Mouse (Mus musculus): ENCODE results near the gene Map3k9. TPM values are rescaled to one million over a fixed set of nuclear protein-coding genes. Genes with fewer than 3 reads are reported as not detected.

Map3k9 gene
- total RNA-seq, 1 experiment: 5.4 TPM

GRCm38 (mm10) chr12:81810417-81810816, 29.4 kb upstream of the Map3k9 start:
- TF ChIP-seq MAFK (IDR thresholded peaks at IDR 0.05; ENCODE audit: insufficient read depth, low read depth, low read length): no peak
- no peak for TF ChIP-seq HCFC1 (IDR thresholded peaks at IDR 0.05; ENCODE audit: borderline replicate concordance, insufficient read depth, low read length)
- no peak for TF ChIP-seq ZC3H11A (IDR thresholded peaks at IDR 0.05; ENCODE audit: borderline replicate concordance, low read depth, low read length)
- no peak for TF ChIP-seq CHD2 (IDR thresholded peaks at IDR 0.05; ENCODE audit: low read depth, low read length)
- no peak for TF ChIP-seq ZNF384 (IDR thresholded peaks at IDR 0.05; ENCODE audit: low read depth, low read length)
- in situ Hi-C loops (cut with MboI; ENCODE audit: low sequenced_read_pairs in 2 of 2, unreplicated experiment in 2 of 2): no loop called here
- Histone ChIP-seq H3K4me3 (ENCODE audit: insufficient read depth in 1 of 2, low read depth in 1 of 2, low read length in 2 of 2, poor library complexity in 1 of 2, severe bottlenecking in 1 of 2) (no peak overlapping the region), H3K9ac (ENCODE audit: insufficient read depth, low read depth, low read length, poor library complexity, severe bottlenecking) (no peak overlapping the region), H3K36me3 (ENCODE audit: control insufficient read depth, insufficient read depth, low read length, poor library complexity, severe bottlenecking) (no peaks in the 10 kb centered on the region), H3K27ac (ENCODE audit: insufficient read depth, low read depth, low read length, poor library complexity, severe bottlenecking) (no peak overlapping the region), H3K4me1 (ENCODE audit: control insufficient read depth in 2 of 2, insufficient read depth in 2 of 2, low read length in 2 of 2, poor library complexity in 1 of 2) (0 out of 4 replicates have a peak, but pooled peaks cover 0 to 7% of the 10 kb centered on the region in 2 experiments), H3K9me3 (ENCODE audit: control insufficient read depth, insufficient read depth, low read depth, low read length) (no peaks in the 10 kb centered on the region)
- no peak for DNase-seq (ENCODE audit: low read depth, low spot score)

GRCm38 (mm10) chr12:81808596-81808995, 27.6 kb upstream of the Map3k9 start:
- H3K9ac ChIP-seq (ENCODE audit: insufficient read depth, low read depth, low read length, poor library complexity, severe bottlenecking): no peak overlapping the region
- peaks cover 0 to 13% of the 10 kb centered on the region in 2 experiments; a peak in 1 of 4 replicates for H3K4me1 ChIP-seq (ENCODE audit: control insufficient read depth in 2 of 2, insufficient read depth in 2 of 2, low read length in 2 of 2, poor library complexity in 1 of 2)
- no peaks in the 10 kb centered on the region for H3K9me3 ChIP-seq (ENCODE audit: control insufficient read depth, insufficient read depth, low read depth, low read length)
- H3K27ac ChIP-seq (ENCODE audit: insufficient read depth, low read depth, low read length, poor library complexity, severe bottlenecking): no peak overlapping the region
- no peak overlapping the region for H3K4me3 ChIP-seq (ENCODE audit: insufficient read depth in 1 of 2, low read depth in 1 of 2, low read length in 2 of 2, poor library complexity in 1 of 2, severe bottlenecking in 1 of 2)
- in situ Hi-C loops (cut with MboI; ENCODE audit: low sequenced_read_pairs in 2 of 2, unreplicated experiment in 2 of 2): no loop called here
- no peaks in the 10 kb centered on the region for H3K36me3 ChIP-seq (ENCODE audit: control insufficient read depth, insufficient read depth, low read length, poor library complexity, severe bottlenecking)
- DNase-seq (ENCODE audit: low read depth, low spot score): no peak
- TF ChIP-seq ZC3H11A (IDR thresholded peaks at IDR 0.05; ENCODE audit: borderline replicate concordance, low read depth, low read length) (no peak), HCFC1 (IDR thresholded peaks at IDR 0.05; ENCODE audit: borderline replicate concordance, insufficient read depth, low read length) (no peak), MAFK (IDR thresholded peaks at IDR 0.05; ENCODE audit: insufficient read depth, low read depth, low read length) (no peak), ZNF384 (IDR thresholded peaks at IDR 0.05; ENCODE audit: low read depth, low read length) (no peak), CHD2 (IDR thresholded peaks at IDR 0.05; ENCODE audit: low read depth, low read length) (no peak)

DNA sequence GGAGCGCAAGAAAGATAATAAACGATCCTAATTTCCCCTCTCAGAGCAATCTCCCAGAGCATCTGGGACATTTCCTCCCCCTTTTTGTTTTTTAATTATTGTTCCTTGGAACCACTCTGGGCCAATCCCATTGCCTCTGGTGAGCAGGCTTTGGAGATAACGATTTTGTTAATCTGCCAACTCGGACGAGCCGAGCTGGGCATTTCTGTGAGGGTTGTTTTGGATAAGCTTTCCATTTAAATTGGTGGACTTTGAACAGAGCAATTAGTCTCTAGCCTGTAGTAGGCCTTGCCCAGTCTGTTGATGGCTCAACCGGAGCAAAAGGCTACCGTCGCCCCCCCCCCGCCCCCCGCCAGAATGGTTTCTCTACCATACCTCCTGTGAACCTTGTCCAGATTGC, 27.0 kb upstream of the Map3k9 start:
- Histone ChIP-seq H3K9me3 (ENCODE audit: control insufficient read depth, insufficient read depth, low read depth, low read length) (no peaks in the 10 kb centered on the region), H3K27ac (ENCODE audit: insufficient read depth, low read depth, low read length, poor library complexity, severe bottlenecking) (no peak overlapping the region), H3K4me3 (ENCODE audit: insufficient read depth in 1 of 2, low read depth in 1 of 2, low read length in 2 of 2, poor library complexity in 1 of 2, severe bottlenecking in 1 of 2) (peak overlapping the region in 1 of 2 experiments; percentile 25; a peak in 1 of 4 replicates), H3K36me3 (ENCODE audit: control insufficient read depth, insufficient read depth, low read length, poor library complexity, severe bottlenecking) (no peaks in the 10 kb centered on the region), H3K9ac (ENCODE audit: insufficient read depth, low read depth, low read length, poor library complexity, severe bottlenecking) (no peak overlapping the region), H3K4me1 (ENCODE audit: control insufficient read depth in 2 of 2, insufficient read depth in 2 of 2, low read length in 2 of 2, poor library complexity in 1 of 2) (peaks cover 0 to 13% of the 10 kb centered on the region in 2 experiments; a peak in 1 of 4 replicates)
- in situ Hi-C loops (cut with MboI; ENCODE audit: low sequenced_read_pairs in 2 of 2, unreplicated experiment in 2 of 2): no loop called here
- TF ChIP-seq HCFC1 (IDR thresholded peaks at IDR 0.05; ENCODE audit: borderline replicate concordance, insufficient read depth, low read length): no peak
- no peak for TF ChIP-seq CHD2 (IDR thresholded peaks at IDR 0.05; ENCODE audit: low read depth, low read length)
- TF ChIP-seq MAFK (IDR thresholded peaks at IDR 0.05; ENCODE audit: insufficient read depth, low read depth, low read length): no peak
- TF ChIP-seq ZC3H11A (IDR thresholded peaks at IDR 0.05; ENCODE audit: borderline replicate concordance, low read depth, low read length): no peak
- TF ChIP-seq ZNF384 (IDR thresholded peaks at IDR 0.05; ENCODE audit: low read depth, low read length): no peak
- DNase-seq (ENCODE audit: low read depth, low spot score): no peak

DNA sequence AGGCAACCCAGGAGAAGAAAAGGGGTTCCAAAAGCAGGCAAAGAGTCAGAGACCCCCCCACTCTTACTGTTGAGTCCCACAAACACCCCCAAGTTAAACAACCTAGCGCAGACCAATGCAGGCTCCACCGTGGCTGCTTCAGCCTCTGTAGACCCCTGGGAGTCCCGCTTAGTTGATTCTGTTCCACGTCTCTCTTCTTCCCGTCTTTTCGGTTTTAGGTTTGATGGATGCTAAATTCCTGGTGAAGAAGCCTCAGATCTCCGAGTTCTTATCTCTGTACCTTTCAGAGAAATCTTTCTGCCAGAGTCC, 26.5 kb upstream of the Map3k9 start:
- no peak for TF ChIP-seq MAFK (IDR thresholded peaks at IDR 0.05; ENCODE audit: insufficient read depth, low read depth, low read length)
- TF ChIP-seq HCFC1 (IDR thresholded peaks at IDR 0.05; ENCODE audit: borderline replicate concordance, insufficient read depth, low read length): no peak
- TF ChIP-seq ZC3H11A (IDR thresholded peaks at IDR 0.05; ENCODE audit: borderline replicate concordance, low read depth, low read length): no peak
- no peak for TF ChIP-seq ZNF384 (IDR thresholded peaks at IDR 0.05; ENCODE audit: low read depth, low read length)
- TF ChIP-seq CHD2 (IDR thresholded peaks at IDR 0.05; ENCODE audit: low read depth, low read length): no peak
- Histone ChIP-seq H3K9me3 (ENCODE audit: control insufficient read depth, insufficient read depth, low read depth, low read length) (no peaks in the 10 kb centered on the region), H3K27ac (ENCODE audit: insufficient read depth, low read depth, low read length, poor library complexity, severe bottlenecking) (no peak overlapping the region), H3K9ac (ENCODE audit: insufficient read depth, low read depth, low read length, poor library complexity, severe bottlenecking) (peak overlapping the region; percentile 72), H3K4me3 (ENCODE audit: insufficient read depth in 1 of 2, low read depth in 1 of 2, low read length in 2 of 2, poor library complexity in 1 of 2, severe bottlenecking in 1 of 2) (peak overlapping the region; percentile 60 to 66), H3K36me3 (ENCODE audit: control insufficient read depth, insufficient read depth, low read length, poor library complexity, severe bottlenecking) (no peaks in the 10 kb centered on the region), H3K4me1 (ENCODE audit: control insufficient read depth in 2 of 2, insufficient read depth in 2 of 2, low read length in 2 of 2, poor library complexity in 1 of 2) (peaks cover 0 to 13% of the 10 kb centered on the region in 2 experiments; a peak in 1 of 4 replicates)
- DNase-seq (ENCODE audit: low read depth, low spot score): no peak
- in situ Hi-C loops (cut with MboI; ENCODE audit: low sequenced_read_pairs in 2 of 2, unreplicated experiment in 2 of 2): no loop called here

Measured in ES-E14 (cell line).